Mouse (Mus musculus) cerebellum, adult 11 months (tissue): ENCODE data around the gene Ercc6l2.

Experiments used
- DNase-seq: peaks from one replicate; pipeline ENCODE4 v3.0.0; 2022

Ercc6l2 gene

DNA sequence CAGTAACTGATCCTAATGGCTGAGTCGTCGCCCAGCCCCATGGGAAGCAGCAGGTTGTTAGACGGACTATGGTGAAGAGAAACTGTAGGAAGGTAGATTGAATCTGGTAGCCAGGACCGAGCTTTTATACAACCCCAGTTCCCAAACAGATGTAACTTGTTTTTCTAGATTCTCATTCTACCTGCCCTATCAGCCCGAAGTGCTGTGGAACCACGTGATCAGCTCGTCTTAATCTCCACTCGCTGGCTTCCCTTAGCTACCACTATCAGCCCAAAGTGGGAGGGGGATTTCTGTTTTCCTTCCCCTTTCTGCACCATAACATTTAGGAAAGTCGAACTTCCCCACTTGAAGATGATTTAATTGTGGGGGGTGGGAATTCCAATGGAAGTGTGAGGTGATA is 121.3 kb downstream of the Ercc6l2 start:
- no peak for DNase-seq

- DNase-seq, result no peak
Measured at GRCm38 (mm10) chr13:63940257-63940656, 125.2 kb downstream of the Ercc6l2 start.

DNA sequence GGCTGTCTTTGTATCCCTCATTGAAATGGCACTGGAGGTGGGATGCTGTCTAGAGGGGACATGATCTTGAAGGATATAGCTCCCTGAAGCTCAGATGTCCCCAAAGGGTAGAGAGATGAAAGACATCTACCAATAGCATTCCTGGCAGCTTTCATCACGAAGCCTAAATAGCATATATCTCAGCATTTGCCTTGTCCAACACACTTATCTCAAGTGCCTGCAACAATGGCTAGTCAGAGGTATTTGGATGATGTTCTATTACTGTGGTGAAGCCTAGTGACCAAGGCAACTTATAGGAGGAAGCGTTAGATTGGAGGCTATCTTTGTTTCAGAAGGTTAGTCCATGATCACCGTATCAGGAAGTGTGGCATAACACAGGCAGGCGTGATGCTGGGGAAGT is 126.1 kb downstream of the Ercc6l2 start:
- no peak for DNase-seq

DNA sequence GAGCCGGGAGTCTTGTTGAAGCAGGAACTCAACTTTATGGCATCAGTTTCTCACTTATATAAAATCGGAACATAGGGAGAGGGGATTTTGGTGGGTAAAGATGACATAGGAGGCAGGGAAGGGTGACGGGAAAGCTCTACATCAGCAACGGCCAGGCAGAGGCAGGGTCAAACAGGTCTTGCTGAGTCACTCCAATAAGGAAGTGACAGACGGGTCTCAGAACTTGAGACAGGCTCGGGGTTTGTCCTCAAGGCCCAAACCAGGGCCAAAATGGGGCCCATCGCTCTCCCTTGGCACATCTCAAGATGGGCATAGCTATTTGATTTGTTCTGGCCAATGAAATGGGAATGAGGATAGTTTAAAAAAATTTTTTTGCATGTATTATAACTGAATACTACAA is 128.6 kb downstream of the Ercc6l2 start:
- no peak for DNase-seq

GRCm38 (mm10) chr13:63944344-63945021 is 129.4 kb downstream of the Ercc6l2 start:
- DNase-seq, result no peak
